Mouse (Mus musculus) ES-Bruce4 (cell line): Measurements from ENCODE around the gene Klf4.

Source experiments
- CTCF ChIP-seq: IDR thresholded peaks from one replicate; pipeline ENCODE4 v1.8.1; 2011; ENCODE audit warnings: low read depth, low read length
- POLR2A ChIP-seq: IDR thresholded peaks from one replicate; pipeline ENCODE4 v1.8.1; 2011; ENCODE audit warnings: low read length; ENCODE audit not compliant: insufficient read depth

GRCm38 (mm10) chr4:55477933-55478332 is 54.3 kb downstream of the Klf4 start:
- TF ChIP-seq POLR2A (no peak), CTCF (peak; percentile 62)
